Mouse (Mus musculus) liver, postnatal 0 days (tissue): ENCODE results near the gene Blvrb.

Experiments used
- CTCF ChIP-seq: sonication (generic); IDR thresholded peaks from 2 replicates; pipeline ENCODE4 v1.5.1; 2016; ENCODE audit warnings: antibody characterized with exemption, low read depth
- EP300 ChIP-seq: IDR thresholded peaks from 2 replicates; pipeline ENCODE4 v1.6.1; 2016; ENCODE audit warnings: antibody characterized with exemption, low read depth, mild to moderate bottlenecking

GRCm38 (mm10) chr7:27471390-27472120 lies 23.8 kb downstream of the Blvrb start:
- TF ChIP-seq CTCF (no peak), EP300 (no peak)
